Mouse (Mus musculus) myocyte (in vitro differentiated cells): ENCODE measurements around the gene Adk. TPM values are rescaled to one million over a fixed set of nuclear protein-coding genes. Genes with fewer than 3 reads are reported as not detected.

ENCODE experiments used
- H3K27me3 ChIP-seq: one replicate; pipeline ENCODE4 v1.6.1; 2011; ENCODE audit not compliant: control insufficient read depth, insufficient read depth, insufficient read length
- H3K36me3 ChIP-seq: one replicate; pipeline ENCODE4 v1.6.1; 2011; ENCODE audit not compliant: control insufficient read depth, insufficient read depth
- H3K4me2 ChIP-seq: one replicate; pipeline ENCODE4 v1.6.1; 2011; ENCODE audit warnings: low read depth, control low read depth
- H3K4me3 ChIP-seq: one replicate; pipeline ENCODE4 v1.5.1; 2011; ENCODE audit warnings: mild to moderate bottlenecking, control low read depth, moderate library complexity
- H3K79me2 ChIP-seq: one replicate; pipeline ENCODE4 v1.6.1; 2011; ENCODE audit not compliant: control insufficient read depth, insufficient read depth
- H3ac ChIP-seq: one replicate; pipeline ENCODE4 v1.6.1; 2011; ENCODE audit not compliant: control insufficient read depth, insufficient read length
- CEBPB ChIP-seq: IDR thresholded peaks from 2 replicates; pipeline ENCODE4 v1.6.1; 2011; ENCODE audit warnings: mild to moderate bottlenecking, moderate library complexity; ENCODE audit not compliant: poor library complexity, insufficient read depth, severe bottlenecking
- E2F4 ChIP-seq: IDR thresholded peaks from one replicate; pipeline ENCODE4 v1.6.1; 2011; ENCODE audit warnings: mild to moderate bottlenecking, control low read depth, moderate library complexity; ENCODE audit not compliant: insufficient read depth
- MAX ChIP-seq: IDR thresholded peaks from one replicate; pipeline ENCODE4 v1.6.1; 2011; ENCODE audit warnings: low read depth, mild to moderate bottlenecking, control low read depth
- MYOD1 ChIP-seq, 3 experiments: IDR thresholded peaks; one replicate each; pipeline ENCODE4 v1.6.1; 2011; ENCODE audit warnings: control low read depth in 2 of 3, low read depth in 2 of 3, mild to moderate bottlenecking in 2 of 3, moderate library complexity in 1 of 3; ENCODE audit not compliant: insufficient read length in 2 of 3, control insufficient read depth in 1 of 3
- MYOG ChIP-seq, 3 experiments: IDR thresholded peaks; one replicate each; pipeline ENCODE4 v1.6.1; 2011; ENCODE audit warnings: control low read depth in 2 of 3, low read depth in 2 of 3, mild to moderate bottlenecking in 2 of 3; ENCODE audit not compliant: insufficient read length in 2 of 3, control insufficient read depth in 1 of 3, insufficient read depth in 1 of 3
- POLR2A ChIP-seq: IDR thresholded peaks from one replicate; pipeline ENCODE4 v1.6.1; 2011; ENCODE audit warnings: low read depth, mild to moderate bottlenecking, control low read depth, moderate library complexity; ENCODE audit not compliant: insufficient read length
- POLR2AphosphoS2 ChIP-seq: IDR thresholded peaks from one replicate; pipeline ENCODE4 v1.6.1; 2011; ENCODE audit warnings: low read depth, control low read depth; ENCODE audit not compliant: insufficient read length
- REST ChIP-seq: IDR thresholded peaks from one replicate; pipeline ENCODE4 v1.6.1; 2011; ENCODE audit warnings: mild to moderate bottlenecking, control low read depth, moderate library complexity; ENCODE audit not compliant: insufficient read depth, insufficient read length
- SRF ChIP-seq: IDR thresholded peaks from one replicate; pipeline ENCODE4 v1.6.1; 2011; ENCODE audit warnings: low read depth; ENCODE audit not compliant: control insufficient read depth, insufficient read length
- TCF12 ChIP-seq: IDR thresholded peaks from one replicate; pipeline ENCODE4 v1.6.1; 2011; ENCODE audit warnings: mild to moderate bottlenecking, control low read depth; ENCODE audit not compliant: poor library complexity, insufficient read depth, severe bottlenecking
- TCF3 ChIP-seq: IDR thresholded peaks from one replicate; pipeline ENCODE4 v1.6.1; 2011; ENCODE audit warnings: low read depth, control low read depth; ENCODE audit not compliant: insufficient read length
- USF1 ChIP-seq: IDR thresholded peaks from one replicate; pipeline ENCODE4 v1.6.1; 2011; ENCODE audit warnings: low read depth, mild to moderate bottlenecking, control low read depth, moderate library complexity
- polyA plus RNA-seq: library from polyadenylated mRNA; unstranded; fragments of >200 nt; fragmentation: generic; extraction: Trizol; gene quantifications from one replicate; pipeline ENCODE4 v1.2.1, GENCODE M21; 2012; ENCODE audit warnings: missing spikeins

Adk gene
- polyA plus RNA-seq, 1 experiment, result 37.2 TPM

GRCm38 (mm10) chr14:21077939-21078338 is 25.6 kb downstream of the Adk start:
- TF ChIP-seq POLR2A (no peak), TCF3 (no peak), REST (no peak), MYOG (IDR thresholded peaks at IDR 0.05; ENCODE audit: control insufficient read depth in 1 of 3, insufficient read depth in 1 of 3, insufficient read length in 2 of 3, low read depth in 2 of 3) (no peak), MYOD1 (IDR thresholded peaks at IDR 0.05; ENCODE audit: control insufficient read depth in 1 of 3, insufficient read length in 2 of 3, low read depth in 2 of 3) (no peak), MAX (no peak), USF1 (no peak), POLR2AphosphoS2 (no peak), TCF12 (no peak), E2F4 (no peak), CEBPB (no peak), SRF (no peak)
- Histone ChIP-seq H3K4me2 (no peak overlapping the region), H3K27me3 (no peaks in the 10 kb centered on the region), H3K36me3 (no peaks in the 10 kb centered on the region), H3ac (no peak overlapping the region), H3K79me2 (no peaks in the 10 kb centered on the region), H3K4me3 (no peak overlapping the region)

- Histone ChIP-seq H3K36me3 (no peaks in the 10 kb centered on the region), H3K4me3 (no peak overlapping the region), H3K79me2 (no peaks in the 10 kb centered on the region), H3ac (no peak overlapping the region), H3K4me2 (no peak overlapping the region), H3K27me3 (no peaks in the 10 kb centered on the region)
- no peak for TF ChIP-seq USF1
- no peak for TF ChIP-seq REST
- no peak for TF ChIP-seq MAX
- no peak for TF ChIP-seq MYOG (IDR thresholded peaks at IDR 0.05; ENCODE audit: control insufficient read depth in 1 of 3, insufficient read depth in 1 of 3, insufficient read length in 2 of 3, low read depth in 2 of 3)
- no peak for TF ChIP-seq E2F4
- TF ChIP-seq TCF12, result no peak
- TF ChIP-seq POLR2AphosphoS2, result no peak
- TF ChIP-seq MYOD1 (IDR thresholded peaks at IDR 0.05; ENCODE audit: control insufficient read depth in 1 of 3, insufficient read length in 2 of 3, low read depth in 2 of 3), result no peak
- no peak for TF ChIP-seq CEBPB
These were observed 26.1 kb downstream of the Adk start for GRCm38 (mm10) chr14:21078511-21078910.

- peaks cover 7% of the 10 kb centered on the region for H3K79me2 ChIP-seq
- no peak overlapping the region for H3K4me3 ChIP-seq
- H3K4me2 ChIP-seq, result no peak overlapping the region
- no peaks in the 10 kb centered on the region for H3K27me3 ChIP-seq
- no peak for TF ChIP-seq MYOG (IDR thresholded peaks at IDR 0.05; ENCODE audit: control insufficient read depth in 1 of 3, insufficient read depth in 1 of 3, insufficient read length in 2 of 3, low read depth in 2 of 3)
- peak; percentile 54 for TF ChIP-seq USF1
- no peaks in the 10 kb centered on the region for H3K36me3 ChIP-seq
- H3ac ChIP-seq, result no peak overlapping the region
These were observed 30.4 kb downstream of the Adk start for GRCm38 (mm10) chr14:21082823-21083222.

- no peak overlapping the region for H3K4me2 ChIP-seq
- H3K36me3 ChIP-seq, result no peaks in the 10 kb centered on the region
- H3K79me2 ChIP-seq, result peaks cover 7% of the 10 kb centered on the region
- no peaks in the 10 kb centered on the region for H3K27me3 ChIP-seq
- no peak overlapping the region for H3K4me3 ChIP-seq
- no peak for TF ChIP-seq SRF
- TF ChIP-seq TCF12, result no peak
- no peak for TF ChIP-seq CEBPB
- no peak for TF ChIP-seq USF1
- no peak for TF ChIP-seq REST
- no peak for TF ChIP-seq E2F4
- TF ChIP-seq TCF3, result no peak
- no peak for TF ChIP-seq MYOD1 (IDR thresholded peaks at IDR 0.05; ENCODE audit: control insufficient read depth in 1 of 3, insufficient read length in 2 of 3, low read depth in 2 of 3)
- TF ChIP-seq MYOG (IDR thresholded peaks at IDR 0.05; ENCODE audit: control insufficient read depth in 1 of 3, insufficient read depth in 1 of 3, insufficient read length in 2 of 3, low read depth in 2 of 3), result no peak
- no peak for TF ChIP-seq POLR2A
- no peak for TF ChIP-seq MAX
- TF ChIP-seq POLR2AphosphoS2, result no peak
- H3ac ChIP-seq, result no peak overlapping the region
These were observed 33.3 kb downstream of the Adk start for GRCm38 (mm10) chr14:21085666-21086065.

- Histone ChIP-seq H3K4me2 (no peak overlapping the region), H3K79me2 (peaks cover 7% of the 10 kb centered on the region), H3K4me3 (no peak overlapping the region), H3ac (no peak overlapping the region), H3K27me3 (no peaks in the 10 kb centered on the region), H3K36me3 (no peaks in the 10 kb centered on the region)
- TF ChIP-seq MYOG (IDR thresholded peaks at IDR 0.05; ENCODE audit: control insufficient read depth in 1 of 3, insufficient read depth in 1 of 3, insufficient read length in 2 of 3, low read depth in 2 of 3) (no peak), POLR2AphosphoS2 (no peak), POLR2A (no peak), CEBPB (no peak), MYOD1 (IDR thresholded peaks at IDR 0.05; ENCODE audit: control insufficient read depth in 1 of 3, insufficient read length in 2 of 3, low read depth in 2 of 3) (no peak), REST (no peak), TCF12 (no peak), E2F4 (no peak), TCF3 (no peak), MAX (no peak), USF1 (no peak), SRF (no peak)
These were observed 33.7 kb downstream of the Adk start for GRCm38 (mm10) chr14:21086106-21086505.
